In the genomic region with DNA sequence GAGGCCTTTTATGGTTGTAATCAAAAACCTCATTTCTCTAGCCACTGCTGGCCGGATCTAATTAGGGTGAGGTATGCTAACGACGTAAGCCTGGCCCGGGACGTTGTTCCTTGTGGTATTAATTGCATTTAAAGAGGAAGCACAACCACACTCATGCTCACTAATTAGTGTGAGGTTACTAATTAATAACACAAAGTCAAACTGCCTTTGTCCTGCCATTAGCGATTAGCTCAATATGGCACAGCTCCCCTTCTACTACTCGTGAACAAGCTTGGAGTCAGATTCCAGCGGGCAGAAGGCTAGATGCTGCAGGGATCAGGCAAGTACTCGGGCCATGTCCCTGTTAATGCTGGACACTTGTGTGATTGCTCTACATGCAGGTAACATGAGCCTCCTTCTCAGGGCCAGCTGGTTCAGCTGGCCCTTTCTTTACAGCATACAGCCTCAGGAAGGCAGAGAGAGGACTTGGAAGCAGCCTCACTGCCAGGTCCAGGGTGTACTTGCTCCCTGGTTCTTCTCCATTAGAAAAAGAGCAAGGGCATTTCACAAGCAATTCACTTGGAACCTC, we compare ENCODE assay signal across 13 mouse cellular contexts.
DNase-seq lines count a peak whose midpoint lies in the region; ATAC-seq and TF ChIP-seq lines count a peak whose summit lies in the region.
"Had no signal": no experiment of that assay in that cellular context is flagged by ENCODE, and none has a peak within 500 bp of the region (broad histone marks: within the 10 kb centered on the region; RNA-seq: fewer than 3 reads in every experiment).

No protein-coding gene starts in this region.

- ATAC-seq in hindbrain, embryonic 12.5 days (ENCODE audit: low FRiP score): 0 out of 2 replicates have a peak, but pooled peaks have one; percentile 39
- ATAC-seq in hindbrain, postnatal 0 days: no peak
- no peak for ATAC-seq in hindbrain, embryonic 15.5 days (ENCODE audit: low FRiP score, low read depth)
- peak; percentile 79 for ATAC-seq in neural tube, embryonic 13.5 days (ENCODE audit: low read depth)
- ATAC-seq in activated CD4-positive, CD25-positive, alpha-beta regulatory T cell, adult 4 months: no peak
- ATAC-seq: CD4-positive, CD25-positive, alpha-beta regulatory T cell, adult 4 months; liver, postnatal 0 days had no signal

- no peak overlapping the region for H3K4me2 ChIP-seq in hindbrain, embryonic 12.5 days (replicated peaks)
- no peak overlapping the region for H3K4me2 ChIP-seq in hindbrain, postnatal 0 days (ENCODE audit: low read depth, low read length)
- no peak overlapping the region for H3K4me2 ChIP-seq in hindbrain, embryonic 15.5 days
- peak overlapping the region; percentile 23 for H3K4me2 ChIP-seq in neural tube, embryonic 13.5 days
- H3K4me2 ChIP-seq: heart, embryonic 12.5 days; stomach, embryonic 15.5 days had no signal

- H3K4me1 ChIP-seq in hindbrain, embryonic 12.5 days: peaks cover 20% of the 10 kb centered on the region
- no peaks in the 10 kb centered on the region for H3K4me1 ChIP-seq in hindbrain, postnatal 0 days (ENCODE audit: insufficient read depth, low read length)
- peaks cover 21% of the 10 kb centered on the region for H3K4me1 ChIP-seq in hindbrain, embryonic 15.5 days (replicated peaks)
- H3K4me1 ChIP-seq in neural tube, embryonic 13.5 days (replicated peaks): peaks cover 50% of the 10 kb centered on the region
- H3K4me1 ChIP-seq: heart, embryonic 12.5 days had no signal

- peak overlapping the region; percentile 56 for H3K27ac ChIP-seq in hindbrain, embryonic 12.5 days
- no peak overlapping the region for H3K27ac ChIP-seq in hindbrain, postnatal 0 days
- H3K27ac ChIP-seq in hindbrain, embryonic 15.5 days (replicated peaks): 0 out of 2 replicates have a peak overlapping the region, but pooled peaks have one; percentile 49
- peak overlapping the region; percentile 90 for H3K27ac ChIP-seq in neural tube, embryonic 13.5 days (replicated peaks)
- H3K27ac ChIP-seq: stomach, embryonic 15.5 days had no signal

- H3K9me3 ChIP-seq in hindbrain, embryonic 12.5 days (replicated peaks): no peaks in the 10 kb centered on the region
- H3K9me3 ChIP-seq in hindbrain, postnatal 0 days (ENCODE audit: low read length): no peaks in the 10 kb centered on the region
- H3K9me3 ChIP-seq in hindbrain, embryonic 15.5 days: no peaks in the 10 kb centered on the region
- H3K9me3 ChIP-seq in neural tube, embryonic 13.5 days: no peaks in the 10 kb centered on the region
- H3K9me3 ChIP-seq: heart, embryonic 12.5 days; stomach, embryonic 15.5 days had no signal

- no peak overlapping the region for H3K4me3 ChIP-seq in hindbrain, embryonic 12.5 days
- no peak overlapping the region for H3K4me3 ChIP-seq in hindbrain, postnatal 0 days (ENCODE audit: low read length)
- no peak overlapping the region for H3K4me3 ChIP-seq in hindbrain, embryonic 15.5 days
- no peak overlapping the region for H3K4me3 ChIP-seq in neural tube, embryonic 13.5 days
- H3K4me3 ChIP-seq: heart, embryonic 12.5 days; stomach, embryonic 15.5 days had no signal

- H3K9ac ChIP-seq in hindbrain, embryonic 12.5 days: no peak overlapping the region
- H3K9ac ChIP-seq in hindbrain, postnatal 0 days (replicated peaks; ENCODE audit: low read length): no peak overlapping the region
- H3K9ac ChIP-seq in hindbrain, embryonic 15.5 days: no peak overlapping the region
- H3K9ac ChIP-seq in neural tube, embryonic 13.5 days: peak overlapping the region; percentile 61
- H3K9ac ChIP-seq: heart, embryonic 12.5 days; liver, postnatal 0 days; stomach, embryonic 15.5 days had no signal

- WGBS in hindbrain, embryonic 12.5 days: 55% methylated on average over 9 of the region's 9 CpGs
- 55% methylated on average over 9 of the region's 9 CpGs for WGBS in hindbrain, postnatal 0 days
- WGBS in hindbrain, embryonic 15.5 days: 42% methylated on average over 9 of the region's 9 CpGs
- 27% methylated on average over 9 of the region's 9 CpGs for WGBS in neural tube, embryonic 13.5 days

- DNase-seq in hindbrain, postnatal 0 days (ENCODE audit: low spot score): no peak
- DNase-seq in embryo, embryonic 11 days: peak; percentile 45
- no peak for DNase-seq in adrenal gland, adult 2 months
- no peak for DNase-seq in spleen, adult 18-20 months
- DNase-seq: cerebellum, adult 9-10 months; liver, postnatal 0 days had no signal

- no peaks in the 10 kb centered on the region for H3K36me3 ChIP-seq in hindbrain, embryonic 12.5 days
- no peaks in the 10 kb centered on the region for H3K36me3 ChIP-seq in hindbrain, postnatal 0 days (ENCODE audit: insufficient read depth, low read length)
- H3K36me3 ChIP-seq in hindbrain, embryonic 15.5 days: no peaks in the 10 kb centered on the region
- H3K36me3 ChIP-seq in neural tube, embryonic 13.5 days: no peaks in the 10 kb centered on the region
- H3K36me3 ChIP-seq: heart, embryonic 12.5 days had no signal

- no peaks in the 10 kb centered on the region for H3K27me3 ChIP-seq in hindbrain, embryonic 12.5 days
- H3K27me3 ChIP-seq in hindbrain, postnatal 0 days (ENCODE audit: insufficient read depth, low read length): no peaks in the 10 kb centered on the region
- H3K27me3 ChIP-seq in hindbrain, embryonic 15.5 days: no peaks in the 10 kb centered on the region
- no peaks in the 10 kb centered on the region for H3K27me3 ChIP-seq in neural tube, embryonic 13.5 days
- H3K27me3 ChIP-seq: heart, embryonic 12.5 days; stomach, embryonic 15.5 days had no signal

- TF ChIP-seq CTCF in hindbrain, postnatal 0 days (IDR thresholded peaks at IDR 0.05; ENCODE audit: low read depth): no peak

Comparison
In these comparisons a context has a peak if more than half of its experiments do, and no peak if none do; other contexts are left out.
1. ATAC-seq: peak in hindbrain, embryonic 12.5 days (single experiment) and neural tube, embryonic 13.5 days (single experiment); none in hindbrain, postnatal 0 days (single experiment), hindbrain, embryonic 15.5 days (single experiment) and activated CD4-positive, CD25-positive, alpha-beta regulatory T cell, adult 4 months (single experiment).